Mouse (Mus musculus) thymus, adult 2 months (tissue): ENCODE results near the gene Catsperg1.

Experiments used
- CTCF ChIP-seq: fragments of 200-500 bp; IDR thresholded peaks from 2 replicates; pipeline ENCODE4 v1.5.1; 2012; ENCODE audit warnings: mild to moderate bottlenecking, control low read depth, low read length, moderate library complexity, borderline replicate concordance; ENCODE audit not compliant: control insufficient read depth, poor library complexity, insufficient read depth; ENCODE audit errors: extremely low read depth
- POLR2A ChIP-seq: fragments of 200-500 bp; IDR thresholded peaks from 2 replicates; pipeline ENCODE4 v1.6.1; 2012; ENCODE audit warnings: mild to moderate bottlenecking, low read length, control low read depth, moderate library complexity; ENCODE audit not compliant: control insufficient read depth, poor library complexity, insufficient read depth; ENCODE audit errors: extremely low read depth

DNA sequence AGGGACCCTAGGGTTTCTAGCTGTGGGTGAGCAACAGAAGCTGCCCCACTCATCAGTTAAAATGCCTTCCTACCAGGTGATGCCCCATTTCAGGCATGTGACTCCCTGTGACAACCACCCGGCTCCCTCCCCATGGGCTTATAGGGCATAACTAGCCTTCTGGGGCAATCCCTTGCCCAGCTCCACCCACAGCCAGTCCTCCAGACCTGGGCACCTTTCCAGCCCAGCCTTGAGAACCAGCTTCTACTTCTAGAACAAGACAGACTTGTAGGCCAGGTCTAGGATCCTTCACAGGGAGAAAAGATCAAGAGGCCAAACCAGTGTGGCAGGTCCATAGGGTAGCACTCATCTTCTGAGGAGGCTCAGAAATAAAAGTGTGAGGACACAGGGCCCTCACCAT is 43.5 kb upstream of the Catsperg1 start:
- TF ChIP-seq CTCF, result no peak
- no peak for TF ChIP-seq POLR2A
